Mouse (Mus musculus) CH12F3 (cell line): Measurements from ENCODE around the gene Acoxl.
"Not testable (repeated sequence)": the region's sequence is repeated elsewhere in the genome, so short reads cannot be mapped to it uniquely, and the experiment has no call there.

Experiments
- in situ Hi-C: fragments of 300-500 bp; cut with MboI; formaldehyde crosslinking; loops from 2 replicates; pipeline ENCODE4 v1.14.3; 2020; ENCODE audit warnings: low sequenced_read_pairs

The Acoxl gene

GRCm38 (mm10) chr2:128071791-128072190 lies 233.1 kb downstream of the Acoxl start:
- in situ Hi-C loops, result no loop called here

DNA sequence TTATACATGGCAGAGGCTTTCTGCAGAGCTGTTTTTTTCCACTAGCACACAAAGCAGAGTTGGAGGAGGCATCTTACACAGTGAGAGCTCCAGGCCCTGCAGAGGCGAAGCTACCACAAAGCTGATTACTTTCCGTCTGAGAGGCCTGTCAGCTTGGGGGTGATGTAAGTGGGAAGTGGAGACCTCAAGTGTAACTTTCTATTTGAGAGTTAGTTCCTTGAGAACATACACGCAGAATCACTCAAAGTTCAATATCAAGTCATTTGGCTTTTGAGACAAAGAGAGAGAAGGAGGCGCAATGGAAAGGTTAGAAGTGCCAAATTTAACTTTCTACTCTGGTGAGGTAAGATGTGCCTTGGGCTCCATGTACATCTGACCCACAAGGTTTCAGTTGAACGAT lies 234.3 kb downstream of the Acoxl start:
- in situ Hi-C loops, result no loop called here

DNA sequence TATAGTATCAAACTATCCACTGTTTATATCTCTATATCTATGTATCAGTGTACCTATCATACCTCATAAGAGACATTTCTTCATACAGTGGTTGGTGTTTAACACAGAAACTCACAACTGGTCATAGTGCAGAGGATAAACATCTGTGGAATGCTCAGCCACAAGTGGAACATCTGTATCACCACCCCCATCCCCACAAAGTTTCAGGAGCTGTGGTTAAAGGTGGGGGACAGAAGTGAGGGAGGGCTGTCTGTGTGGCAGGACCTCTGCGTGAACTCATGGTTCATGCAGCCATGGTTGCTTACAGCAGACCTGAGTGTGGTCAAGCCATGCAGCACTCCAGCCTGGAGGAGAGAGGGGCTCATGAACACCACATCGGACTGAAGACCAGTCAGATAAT lies 234.9 kb downstream of the Acoxl start:
- in situ Hi-C loops, result no loop called here

GRCm38 (mm10) chr2:128076936-128077335 lies 238.3 kb downstream of the Acoxl start:
- in situ Hi-C loops, result no loop called here

DNA sequence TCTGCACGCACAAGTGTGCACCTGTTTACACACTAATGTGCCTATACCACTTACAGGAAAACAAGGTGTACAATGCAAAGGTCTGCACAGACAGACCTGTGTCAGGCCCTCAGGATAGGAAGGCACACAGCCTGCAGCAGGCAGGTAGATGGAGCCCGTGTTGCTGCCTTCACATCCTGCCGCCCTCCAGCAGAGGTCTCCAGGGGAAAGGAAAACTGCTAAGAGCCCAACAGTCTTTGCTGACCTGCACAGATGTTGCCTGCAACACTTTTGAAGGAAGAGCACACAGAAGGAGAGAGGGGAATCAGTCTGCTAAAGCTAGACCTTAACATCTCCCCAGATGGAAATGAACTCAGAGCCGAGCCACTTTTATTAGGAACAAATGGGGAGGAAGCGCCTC lies 240.2 kb downstream of the Acoxl start:
- in situ Hi-C loops, result no loop called here

DNA sequence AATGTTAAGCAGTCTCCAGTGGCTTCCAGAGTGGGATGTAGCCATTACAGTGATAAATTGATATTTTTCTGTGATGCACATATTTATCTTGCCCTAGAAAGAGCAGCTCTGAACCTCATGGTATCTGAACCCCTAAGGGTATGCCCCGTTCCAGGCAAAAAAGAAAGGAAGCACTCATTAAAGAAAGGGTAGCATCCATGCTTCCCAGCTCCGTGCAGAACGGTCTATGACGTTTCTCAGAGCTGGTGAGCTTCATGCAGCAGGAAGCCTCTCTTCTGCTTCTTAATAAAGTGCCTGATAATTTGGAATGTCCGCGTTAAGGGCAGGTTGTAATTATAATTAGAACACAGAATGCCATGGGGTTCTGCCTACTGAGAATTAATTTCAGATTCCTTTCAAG lies 240.6 kb downstream of the Acoxl start:
- in situ Hi-C loops, result no loop called here

GRCm38 (mm10) chr2:128083844-128084243 lies 245.2 kb downstream of the Acoxl start:
- in situ Hi-C loops, result no loop called here

DNA sequence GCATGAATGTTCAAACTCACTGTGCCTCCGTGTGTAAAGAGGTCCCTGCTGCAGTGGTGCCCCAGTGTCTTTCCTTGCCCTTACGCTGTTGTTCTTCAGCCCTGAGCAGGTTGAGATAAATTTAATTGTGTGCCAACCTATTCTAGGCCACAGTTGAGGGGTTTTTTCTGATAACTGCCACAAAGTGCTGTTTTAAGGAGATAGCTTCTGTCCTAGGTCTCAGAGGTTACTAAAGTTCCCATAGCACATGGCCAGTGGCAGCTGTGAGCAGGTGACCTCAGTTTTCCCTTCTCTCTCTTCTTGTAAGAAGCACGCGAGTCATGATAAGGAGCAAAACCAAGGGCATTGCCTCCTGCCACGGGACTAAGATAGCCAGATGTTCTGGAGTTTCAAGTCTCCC lies 245.9 kb downstream of the Acoxl start:
- in situ Hi-C loops, result no loop called here

- in situ Hi-C loops, result no loop called here
Measured at GRCm38 (mm10) chr2:128085481-128085880, 246.8 kb downstream of the Acoxl start.

- in situ Hi-C loops, result no loop called here
Measured at GRCm38 (mm10) chr2:128086301-128086886, 247.7 kb downstream of the Acoxl start.

- in situ Hi-C loops, result no loop called here
Measured at GRCm38 (mm10) chr2:128086996-128087526, 248.4 kb downstream of the Acoxl start.

- in situ Hi-C loops, result no loop called here
Measured at GRCm38 (mm10) chr2:128087798-128088545, 249.3 kb downstream of the Acoxl start.

- in situ Hi-C loops, result no loop called here
Measured at GRCm38 (mm10) chr2:128090283-128090885, 251.7 kb downstream of the Acoxl start.

DNA sequence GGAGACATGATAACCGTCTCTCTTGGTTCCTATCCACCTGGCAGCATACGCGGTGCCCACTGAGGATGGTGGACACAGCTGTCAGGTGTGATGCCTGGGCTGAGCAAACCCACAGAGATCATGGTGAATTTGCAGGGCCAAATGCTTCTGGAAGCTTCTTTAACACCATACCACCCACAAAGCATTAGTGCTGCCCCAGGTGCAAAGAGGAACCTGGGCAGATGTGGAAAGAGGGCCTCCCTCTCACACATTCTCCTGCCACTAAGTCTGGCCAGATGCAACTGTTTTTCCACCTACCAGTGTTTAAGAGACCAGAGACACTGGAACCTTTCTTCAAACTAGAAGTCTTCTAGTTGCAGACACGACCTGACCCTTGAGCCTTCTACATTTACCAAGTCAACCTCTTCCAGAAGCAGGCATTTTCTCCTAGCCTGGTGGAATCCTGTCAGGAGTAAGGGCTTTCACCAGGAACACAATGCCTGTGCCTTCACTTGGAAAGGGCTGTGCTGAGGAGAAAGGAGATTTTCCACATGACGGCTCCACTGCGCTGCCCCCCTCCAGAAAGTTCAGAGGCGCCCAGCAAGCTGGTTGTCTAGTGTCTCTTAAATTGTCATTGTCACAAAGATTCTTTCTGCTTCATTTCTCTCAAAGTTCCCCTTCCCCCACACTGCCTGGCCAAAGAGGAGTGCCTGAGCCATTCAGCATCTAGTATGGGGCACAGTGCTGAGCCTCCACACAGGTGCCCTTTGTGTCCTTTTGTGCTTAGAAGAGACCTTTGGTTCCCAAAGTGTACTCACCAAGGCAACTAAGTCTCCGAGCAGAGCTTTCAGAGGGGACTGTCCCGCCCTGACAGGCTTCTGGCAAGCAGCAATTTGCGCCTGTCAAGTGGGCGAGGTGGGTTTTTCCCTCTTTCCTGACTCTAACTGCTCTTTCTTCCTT lies 253.0 kb downstream of the Acoxl start:
- in situ Hi-C loops, result no loop called here

- in situ Hi-C loops, result no loop called here
Measured at GRCm38 (mm10) chr2:128092451-128092850, 253.8 kb downstream of the Acoxl start.

DNA sequence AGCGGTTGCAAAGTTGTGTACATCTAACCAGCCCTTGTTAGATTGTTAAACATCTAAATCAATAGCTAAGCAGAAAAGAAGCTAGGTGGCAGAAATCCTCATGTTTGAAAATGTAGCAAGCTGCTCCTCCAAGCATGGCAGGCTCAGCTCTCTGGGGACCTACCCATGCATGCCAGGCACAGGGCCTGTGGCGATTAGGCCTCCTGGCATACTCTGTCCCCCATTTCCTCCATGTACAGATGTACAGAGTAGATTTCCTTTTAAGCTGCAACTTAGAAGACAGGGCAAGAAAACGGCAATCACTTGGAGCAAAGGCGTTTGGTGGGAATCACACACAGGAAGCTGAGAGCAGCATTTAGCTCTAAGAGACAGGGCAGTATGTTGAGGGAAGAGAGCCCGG lies 255.5 kb downstream of the Acoxl start:
- in situ Hi-C loops, result no loop called here

DNA sequence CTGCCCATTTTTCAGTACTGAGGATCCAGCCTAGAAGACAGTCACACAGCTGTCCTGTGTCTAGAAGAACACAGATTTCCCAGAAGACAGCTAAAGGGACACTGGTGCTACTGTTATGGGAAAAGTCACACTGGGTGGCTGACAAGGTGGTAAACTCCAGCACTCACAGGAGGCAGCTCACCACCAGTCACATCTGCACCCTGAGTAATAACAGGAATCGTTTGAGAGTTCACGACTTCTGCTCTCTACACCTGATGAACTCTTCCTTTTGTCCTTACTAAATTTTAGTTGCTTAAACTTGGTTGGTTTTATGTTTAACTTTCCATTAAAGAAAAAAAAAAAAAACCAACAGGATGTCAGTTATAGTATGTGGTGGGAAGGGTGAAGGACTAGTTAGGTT lies 255.9 kb downstream of the Acoxl start:
- in situ Hi-C loops, result no loop called here

- in situ Hi-C loops, result no loop called here
Measured at GRCm38 (mm10) chr2:128095270-128095669, 256.6 kb downstream of the Acoxl start.

GRCm38 (mm10) chr2:128096070-128096469 lies 257.4 kb downstream of the Acoxl start:
- in situ Hi-C loops, result no loop called here

- in situ Hi-C loops, result not testable (repeated sequence)
Measured at GRCm38 (mm10) chr2:128098118-128098517, 259.4 kb downstream of the Acoxl start.

DNA sequence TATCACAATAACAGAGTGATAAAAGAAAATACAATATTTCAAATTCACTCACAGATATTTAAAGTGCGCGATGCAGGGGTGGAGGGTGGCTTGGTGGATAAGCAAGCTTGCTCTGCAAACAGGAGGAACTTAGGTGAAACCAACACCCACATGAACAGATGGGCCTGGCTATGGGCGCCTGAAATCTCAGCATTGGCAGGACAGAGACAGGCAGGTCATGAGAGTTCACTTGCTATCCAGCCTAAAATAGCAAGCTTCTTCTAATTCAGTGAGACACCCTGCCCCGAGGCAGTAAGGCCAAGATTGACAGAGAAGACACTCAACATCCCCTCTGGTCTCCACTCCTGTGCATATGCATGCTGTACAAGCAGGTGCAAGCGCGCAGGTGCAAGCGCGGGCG lies 263.4 kb downstream of the Acoxl start:
- in situ Hi-C loops, result loop anchor here (25.0 kb wide), 1 partner anchor 215 kb away; no protein-coding TSS in a partner anchor
